Mouse (Mus musculus): Measurements from ENCODE around the gene Ctsa.

DNA sequence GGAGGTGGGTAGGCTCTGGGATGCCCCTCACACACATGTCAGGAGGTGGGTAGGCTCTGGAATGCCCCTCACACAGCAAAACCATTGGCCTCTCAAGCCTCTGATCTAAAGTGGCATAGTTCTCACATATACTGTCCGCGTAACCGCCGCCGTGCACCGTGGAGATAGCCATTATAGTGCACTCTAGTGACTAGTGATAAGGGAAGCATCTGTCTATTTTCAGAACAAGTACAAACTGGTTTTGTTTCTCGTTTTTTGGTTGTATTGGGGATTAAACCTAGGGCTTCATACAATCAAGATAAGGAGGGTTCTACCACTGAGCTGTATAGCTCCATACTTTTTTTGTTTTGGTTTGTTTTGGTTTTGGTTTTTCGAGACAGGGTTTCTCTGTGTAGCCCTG is 16.9 kb upstream of the Ctsa start:
- TF ChIP-seq CTCF (IDR thresholded peaks at IDR 0.05; ENCODE audit: borderline replicate concordance, insufficient read depth, low read length), result no peak
- TF ChIP-seq POLR2A (IDR thresholded peaks at IDR 0.05; ENCODE audit: low read depth, low read length), result no peak
